Mouse (Mus musculus) midbrain, embryonic 13.5 days (tissue): ENCODE data around the gene Inka1. TPM values are rescaled to one million over a fixed set of nuclear protein-coding genes. Genes with fewer than 3 reads are reported as not detected.

Experiments
- ATAC-seq: fragments of 200-750 bp; cut with Nextera tagmentation; 2 replicates; pipeline ENCODE4 v1.8.0; 2017; ENCODE audit warnings: mild to moderate bottlenecking, moderate TSS enrichment, moderate library complexity
- H3K27ac ChIP-seq: fragments of 300-500 bp; sonication (generic); 2 replicates; pipeline ENCODE4 v1.5.1; 2015; ENCODE audit warnings: inconsistent platforms, mild to moderate bottlenecking, moderate library complexity
- H3K27me3 ChIP-seq: fragments of 300-500 bp; sonication (generic); 2 replicates; pipeline ENCODE4 v1.6.1; 2015; ENCODE audit warnings: mild to moderate bottlenecking, inconsistent platforms
- H3K36me3 ChIP-seq: fragments of 300-500 bp; sonication (generic); 2 replicates; pipeline ENCODE4 v1.6.1; 2015; ENCODE audit warnings: mild to moderate bottlenecking, inconsistent platforms
- H3K4me1 ChIP-seq: fragments of 300-500 bp; sonication (generic); replicated peaks from 2 replicates; pipeline ENCODE4 v1.6.1; 2015; ENCODE audit warnings: inconsistent platforms
- H3K4me2 ChIP-seq: fragments of 300-500 bp; sonication (generic); replicated peaks from 2 replicates; pipeline ENCODE4 v1.6.1; 2015; ENCODE audit warnings: moderate library complexity, mild to moderate bottlenecking, inconsistent platforms
- H3K4me3 ChIP-seq: fragments of 300-500 bp; sonication (generic); replicated peaks from 2 replicates; pipeline ENCODE4 v1.5.1; 2015; ENCODE audit warnings: mild to moderate bottlenecking, inconsistent platforms
- H3K9ac ChIP-seq: fragments of 300-500 bp; sonication (generic); replicated peaks from 2 replicates; pipeline ENCODE4 v1.6.1; 2015; ENCODE audit warnings: mild to moderate bottlenecking, inconsistent platforms
- H3K9me3 ChIP-seq: fragments of 300-500 bp; sonication (generic); 2 replicates; pipeline ENCODE4 v1.6.1; 2016; ENCODE audit warnings: mild to moderate bottlenecking, inconsistent platforms
- WGBS: fragments of 180-500 bp; shearing (Covaris S2); methylation state at CpG from one replicate; pipeline ENCODE4 v1.1.7; 2015; 5-methylcytosine and 5-hydroxymethylcytosine counted together
- polyA plus RNA-seq: library from polyadenylated mRNA; unstranded; fragments of >200 nt; fragmentation: Nextera tagmentation; extraction: Ambion mirVana; gene quantifications from 2 replicates; pipeline ENCODE4 v1.2.1, GENCODE M21; 2015

The Inka1 gene
- polyA plus RNA-seq, 1 experiment from 2014 or later, result 13.5 TPM

GRCm38 (mm10) chr9:108001922-108002770 is 16.5 kb upstream of the Inka1 start, which contains the start of gene Ip6k1:
Ip6k1 (plus strand) TSS chr9:108002501.
- H3K9me3 ChIP-seq, result no peaks in the 10 kb centered on the region
- H3K4me3 ChIP-seq, result peak within 1 kb of the TSS; percentile 94
- H3K4me1 ChIP-seq, result peaks cover 40% of the 10 kb centered on the region
- H3K36me3 ChIP-seq, result no peaks in the 10 kb centered on the region
- under 1% methylated on average over 51 of the region's 51 CpGs for WGBS
- H3K27me3 ChIP-seq, result no peaks in the 10 kb centered on the region
- peak within 1 kb of the TSS; percentile 88 for H3K4me2 ChIP-seq
- H3K9ac ChIP-seq, result peak within 1 kb of the TSS; percentile 98
- ATAC-seq, result peak; percentile 98
- peak within 1 kb of the TSS; percentile 97 for H3K27ac ChIP-seq

GRCm38 (mm10) chr9:107996049-107996448 is 10.4 kb upstream of the Inka1 start, which contains the start of gene Gm20662:
Gm20662 (plus strand) TSS chr9:107996349.
- no peak within 1 kb of the TSS for H3K4me2 ChIP-seq
- H3K9me3 ChIP-seq, result no peaks in the 10 kb centered on the region
- H3K36me3 ChIP-seq, result no peaks in the 10 kb centered on the region
- H3K4me3 ChIP-seq, result no peak within 1 kb of the TSS
- no peak for ATAC-seq
- no peaks in the 10 kb centered on the region for H3K27me3 ChIP-seq
- WGBS, result 94% methylated on average over 5 of the region's 5 CpGs
- H3K27ac ChIP-seq, result no peak within 1 kb of the TSS
- no peaks in the 10 kb centered on the region for H3K4me1 ChIP-seq
- H3K9ac ChIP-seq, result no peak within 1 kb of the TSS

GRCm38 (mm10) chr9:107995513-107995912 is 9.8 kb upstream of the Inka1 start:
- no peak for ATAC-seq
- no peak overlapping the region for H3K4me2 ChIP-seq
- no peak overlapping the region for H3K4me3 ChIP-seq
- H3K9me3 ChIP-seq, result no peaks in the 10 kb centered on the region
- no peaks in the 10 kb centered on the region for H3K27me3 ChIP-seq
- WGBS, result 93% methylated on average over 21 of the region's 21 CpGs
- H3K36me3 ChIP-seq, result no peaks in the 10 kb centered on the region
- no peak overlapping the region for H3K27ac ChIP-seq
- no peaks in the 10 kb centered on the region for H3K4me1 ChIP-seq
- H3K9ac ChIP-seq, result no peak overlapping the region

- Histone ChIP-seq H3K9ac (no peak overlapping the region), H3K9me3 (no peaks in the 10 kb centered on the region), H3K4me3 (no peak overlapping the region), H3K4me2 (no peak overlapping the region), H3K27me3 (no peaks in the 10 kb centered on the region), H3K4me1 (no peaks in the 10 kb centered on the region), H3K36me3 (no peaks in the 10 kb centered on the region), H3K27ac (no peak overlapping the region)
- WGBS, result 68% methylated on average over 2 of the region's 2 CpGs
- no peak for ATAC-seq
Measured at GRCm38 (mm10) chr9:107994464-107994863, 8.8 kb upstream of the Inka1 start.

- Histone ChIP-seq H3K27me3 (no peaks in the 10 kb centered on the region), H3K36me3 (no peaks in the 10 kb centered on the region), H3K4me3 (no peak overlapping the region), H3K9me3 (no peaks in the 10 kb centered on the region), H3K27ac (no peak overlapping the region), H3K4me2 (no peak overlapping the region), H3K9ac (no peak overlapping the region), H3K4me1 (no peaks in the 10 kb centered on the region)
- no peak for ATAC-seq
- 85% methylated on average over 11 of the region's 11 CpGs for WGBS
Measured at GRCm38 (mm10) chr9:107993013-107993412, 7.3 kb upstream of the Inka1 start.

- Histone ChIP-seq H3K27me3 (no peaks in the 10 kb centered on the region), H3K4me3 (no peak within 1 kb of the TSS), H3K9ac (no peak within 1 kb of the TSS), H3K36me3 (no peaks in the 10 kb centered on the region), H3K9me3 (no peaks in the 10 kb centered on the region), H3K4me2 (no peak within 1 kb of the TSS), H3K4me1 (no peaks in the 10 kb centered on the region), H3K27ac (no peak within 1 kb of the TSS)
- WGBS, result 75% methylated on average over 2 of the region's 2 CpGs
- no peak for ATAC-seq
Measured at GRCm38 (mm10) chr9:107992197-107992596, 6.5 kb upstream of the Inka1 start, which contains the start of gene Cdhr4. Cdhr4 (plus strand) TSS chr9:107992497.

GRCm38 (mm10) chr9:107987950-107988349 is 2.3 kb upstream of the Inka1 start:
- 89% methylated on average over 3 of the region's 3 CpGs for WGBS
- no peak overlapping the region for H3K4me2 ChIP-seq
- no peak overlapping the region for H3K27ac ChIP-seq
- H3K27me3 ChIP-seq, result peaks cover 23% of the 10 kb centered on the region
- no peak overlapping the region for H3K9ac ChIP-seq
- peaks cover 24% of the 10 kb centered on the region for H3K4me1 ChIP-seq
- H3K9me3 ChIP-seq, result no peaks in the 10 kb centered on the region
- H3K36me3 ChIP-seq, result no peaks in the 10 kb centered on the region
- ATAC-seq, result no peak
- no peak overlapping the region for H3K4me3 ChIP-seq

- Histone ChIP-seq H3K4me3 (peak overlapping the region; percentile 63; the same call in 1 of the 2 replicates), H3K4me2 (peak overlapping the region; percentile 76), H3K27me3 (peaks cover 25% of the 10 kb centered on the region), H3K27ac (no peak overlapping the region), H3K9ac (no peak overlapping the region), H3K9me3 (no peaks in the 10 kb centered on the region), H3K4me1 (peaks cover 33% of the 10 kb centered on the region), H3K36me3 (no peaks in the 10 kb centered on the region)
- 9% methylated on average over 18 of the region's 18 CpGs for WGBS
- ATAC-seq, result peak; percentile 65
Measured at GRCm38 (mm10) chr9:107986376-107986775, 697 bp upstream of the Inka1 start.

GRCm38 (mm10) chr9:107984754-107985055 is 974 bp downstream of the Inka1 start:
- Histone ChIP-seq H3K4me3 (peak overlapping the region; percentile 63), H3K4me2 (peak overlapping the region; percentile 76), H3K4me1 (peaks cover 33% of the 10 kb centered on the region), H3K9me3 (no peaks in the 10 kb centered on the region), H3K27me3 (peaks cover 25% of the 10 kb centered on the region), H3K27ac (no peak overlapping the region), H3K36me3 (no peaks in the 10 kb centered on the region), H3K9ac (peak overlapping the region; percentile 71)
- 76% methylated on average over 9 of the region's 9 CpGs for WGBS
- ATAC-seq, result no peak

- 80% methylated on average over 19 of the region's 19 CpGs for WGBS
- Histone ChIP-seq H3K4me3 (peak overlapping the region; percentile 63), H3K4me1 (peaks cover 33% of the 10 kb centered on the region), H3K27ac (no peak overlapping the region), H3K9ac (0 out of 2 replicates have a peak overlapping the region, but pooled peaks have one; percentile 10), H3K4me2 (peak overlapping the region; percentile 76), H3K9me3 (no peaks in the 10 kb centered on the region), H3K36me3 (no peaks in the 10 kb centered on the region), H3K27me3 (peaks cover 25% of the 10 kb centered on the region)
- ATAC-seq, result no peak
Measured at GRCm38 (mm10) chr9:107984052-107984753, 1.5 kb downstream of the Inka1 start.

GRCm38 (mm10) chr9:107983421-107983890 is 2.2 kb downstream of the Inka1 start:
- peak overlapping the region; percentile 27 for H3K4me2 ChIP-seq
- peaks cover 33% of the 10 kb centered on the region for H3K4me1 ChIP-seq
- H3K9me3 ChIP-seq, result no peaks in the 10 kb centered on the region
- peak overlapping the region; percentile 57; the same call in 1 of the 2 replicates for H3K27ac ChIP-seq
- H3K36me3 ChIP-seq, result no peaks in the 10 kb centered on the region
- H3K4me3 ChIP-seq, result no peak overlapping the region
- no peak for ATAC-seq
- H3K9ac ChIP-seq, result 0 out of 2 replicates have a peak overlapping the region, but pooled peaks have one; percentile 10
- WGBS, result 51% methylated on average over 4 of the region's 4 CpGs
- H3K27me3 ChIP-seq, result peaks cover 25% of the 10 kb centered on the region
